Mouse (Mus musculus) midbrain, embryonic 16.5 days (tissue): ENCODE results near the gene Spty2d1. TPM values are rescaled to one million over a fixed set of nuclear protein-coding genes. Genes with fewer than 3 reads are reported as not detected.

Experiments used
- ATAC-seq: fragments of 200-750 bp; cut with Nextera tagmentation; 2 replicates; pipeline ENCODE4 v1.8.0; 2017; ENCODE audit warnings: moderate TSS enrichment
- H3K27ac ChIP-seq: fragments of 300-500 bp; sonication (generic); 2 replicates; pipeline ENCODE4 v1.5.1; 2014; ENCODE audit warnings: mild to moderate bottlenecking, low read length, mixed read lengths
- H3K27me3 ChIP-seq: fragments of 300-500 bp; sonication (generic); 2 replicates; pipeline ENCODE4 v1.6.1; 2014; ENCODE audit warnings: low read depth, low read length, mixed read lengths; ENCODE audit not compliant: control insufficient read depth, insufficient read depth
- H3K36me3 ChIP-seq: fragments of 300-500 bp; sonication (generic); 2 replicates; pipeline ENCODE4 v1.6.1; 2014; ENCODE audit warnings: mild to moderate bottlenecking, low read length, moderate library complexity, mixed read lengths; ENCODE audit not compliant: control insufficient read depth, insufficient read depth
- H3K4me1 ChIP-seq: fragments of 300-500 bp; sonication (generic); 2 replicates; pipeline ENCODE4 v1.6.1; 2014; ENCODE audit warnings: mild to moderate bottlenecking, low read length, mixed read lengths; ENCODE audit not compliant: control insufficient read depth, insufficient read depth
- H3K4me2 ChIP-seq: fragments of 300-500 bp; sonication (generic); 2 replicates; pipeline ENCODE4 v1.6.1; 2014; ENCODE audit warnings: mild to moderate bottlenecking, low read length, mixed read lengths
- H3K4me3 ChIP-seq: fragments of 300-500 bp; sonication (generic); 2 replicates; pipeline ENCODE4 v1.5.1; 2014; ENCODE audit warnings: low read depth, mild to moderate bottlenecking, low read length, moderate library complexity, mixed read lengths
- H3K9ac ChIP-seq: fragments of 300-500 bp; sonication (generic); 2 replicates; pipeline ENCODE4 v1.6.1; 2014; ENCODE audit warnings: low read depth, low read length, mixed read lengths
- H3K9me3 ChIP-seq: fragments of 300-500 bp; sonication (generic); replicated peaks from 2 replicates; pipeline ENCODE4 v1.6.1; 2014; ENCODE audit warnings: mild to moderate bottlenecking, low read length, mixed read lengths; ENCODE audit not compliant: control insufficient read depth, poor library complexity, severe bottlenecking
- WGBS: fragments of 180-500 bp; shearing (Covaris S2); extraction: QIAGEN DNeasy Blood & Tissue Kit; methylation state at CpG from one replicate; pipeline ENCODE4 v1.1.7; 2014; 5-methylcytosine and 5-hydroxymethylcytosine counted together
- polyA plus RNA-seq: library from polyadenylated mRNA; unstranded; fragments of >200 nt; fragmentation: Nextera tagmentation; extraction: Ambion mirVana; gene quantifications from 2 replicates; pipeline ENCODE4 v1.2.1, GENCODE M21; 2015

Spty2d1 gene
- polyA plus RNA-seq, 1 experiment from 2014 or later: 7.4 TPM

GRCm38 (mm10) chr7:47015390-47016065, 7.3 kb upstream of the Spty2d1 start:
- peak overlapping the region; percentile 57; the same call in 1 of the 2 replicates for H3K9ac ChIP-seq
- H3K27ac ChIP-seq: no peak overlapping the region
- peak overlapping the region; percentile 64 for H3K4me2 ChIP-seq
- no peaks in the 10 kb centered on the region for H3K27me3 ChIP-seq
- ATAC-seq: peak; percentile 93
- H3K9me3 ChIP-seq: no peaks in the 10 kb centered on the region
- H3K36me3 ChIP-seq: no peaks in the 10 kb centered on the region
- H3K4me1 ChIP-seq: peaks cover 3% of the 10 kb centered on the region; the same call in 1 of the 2 replicates
- 10% methylated on average over 6 of the region's 6 CpGs for WGBS
- peak overlapping the region; percentile 32 for H3K4me3 ChIP-seq

GRCm38 (mm10) chr7:47014564-47015389, 6.6 kb upstream of the Spty2d1 start:
- Histone ChIP-seq H3K4me3 (no peak overlapping the region), H3K9ac (no peak overlapping the region), H3K4me2 (no peak overlapping the region), H3K4me1 (peaks cover 9% of the 10 kb centered on the region), H3K27ac (no peak overlapping the region), H3K36me3 (no peaks in the 10 kb centered on the region), H3K27me3 (no peaks in the 10 kb centered on the region), H3K9me3 (no peaks in the 10 kb centered on the region)
- no peak for ATAC-seq
- WGBS: 52% methylated on average over 10 of the region's 11 CpGs

GRCm38 (mm10) chr7:47013131-47013767, 5.0 kb upstream of the Spty2d1 start:
- Histone ChIP-seq H3K27me3 (no peaks in the 10 kb centered on the region), H3K36me3 (no peaks in the 10 kb centered on the region), H3K9ac (no peak overlapping the region), H3K4me2 (no peak overlapping the region), H3K9me3 (no peaks in the 10 kb centered on the region), H3K27ac (no peak overlapping the region), H3K4me3 (no peak overlapping the region), H3K4me1 (peaks cover 18% of the 10 kb centered on the region)
- ATAC-seq: no peak
- 57% methylated on average over 9 of the region's 9 CpGs for WGBS

DNA sequence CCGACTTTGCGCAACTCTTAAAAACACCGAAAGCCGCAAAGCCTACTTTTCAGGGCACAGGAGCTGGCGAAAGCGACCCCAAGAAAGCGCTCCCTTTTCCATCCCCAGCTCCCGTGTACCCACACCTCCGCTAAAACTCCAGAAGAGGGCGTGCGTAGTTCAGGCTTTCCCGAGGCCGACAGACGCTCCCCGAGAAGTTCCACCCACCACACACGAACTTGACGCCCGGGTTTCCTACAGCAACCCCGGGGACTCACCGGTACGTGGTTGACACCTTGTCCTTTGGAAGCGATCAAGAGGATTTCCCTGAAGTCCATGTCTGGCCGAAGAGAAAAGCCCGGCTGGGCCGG, 418 bp downstream of the Spty2d1 start:
- 0% methylated on average over 25 of the region's 25 CpGs for WGBS
- Histone ChIP-seq H3K9ac (peak overlapping the region; percentile 75), H3K4me1 (peaks cover 34% of the 10 kb centered on the region), H3K36me3 (no peaks in the 10 kb centered on the region), H3K27ac (peak overlapping the region; percentile 68), H3K4me2 (peak overlapping the region; percentile 61), H3K27me3 (no peaks in the 10 kb centered on the region), H3K4me3 (peak overlapping the region; percentile 75), H3K9me3 (no peaks in the 10 kb centered on the region)
- ATAC-seq: peak; percentile 74

- H3K4me1 ChIP-seq: peaks cover 39% of the 10 kb centered on the region
- no peaks in the 10 kb centered on the region for H3K27me3 ChIP-seq
- peak overlapping the region; percentile 61 for H3K4me2 ChIP-seq
- 22% methylated on average over 21 of the region's 21 CpGs for WGBS
- H3K27ac ChIP-seq: peak overlapping the region; percentile 68
- no peaks in the 10 kb centered on the region for H3K36me3 ChIP-seq
- ATAC-seq: no peak
- H3K4me3 ChIP-seq: peak overlapping the region; percentile 75
- H3K9me3 ChIP-seq: no peaks in the 10 kb centered on the region
- H3K9ac ChIP-seq: peak overlapping the region; percentile 75
These were observed 966 bp downstream of the Spty2d1 start for GRCm38 (mm10) chr7:47007109-47007780.

- ATAC-seq: no peak
- H3K4me3 ChIP-seq: no peak overlapping the region
- H3K4me1 ChIP-seq: peaks cover 32% of the 10 kb centered on the region
- 23% methylated on average over 3 of the region's 3 CpGs for WGBS
- no peak overlapping the region for H3K4me2 ChIP-seq
- no peaks in the 10 kb centered on the region for H3K27me3 ChIP-seq
- no peaks in the 10 kb centered on the region for H3K9me3 ChIP-seq
- H3K36me3 ChIP-seq: no peaks in the 10 kb centered on the region
- no peak overlapping the region for H3K9ac ChIP-seq
- no peak overlapping the region for H3K27ac ChIP-seq
These were observed 4.6 kb downstream of the Spty2d1 start for GRCm38 (mm10) chr7:47003411-47004115.

GRCm38 (mm10) chr7:47001900-47002275, 6.3 kb downstream of the Spty2d1 start:
- peaks cover 9% of the 10 kb centered on the region for H3K36me3 ChIP-seq
- WGBS: 60% methylated on average over 4 of the region's 4 CpGs
- no peak overlapping the region for H3K9ac ChIP-seq
- peaks cover 26% of the 10 kb centered on the region for H3K4me1 ChIP-seq
- no peaks in the 10 kb centered on the region for H3K27me3 ChIP-seq
- H3K27ac ChIP-seq: no peak overlapping the region
- H3K4me2 ChIP-seq: no peak overlapping the region
- no peaks in the 10 kb centered on the region for H3K9me3 ChIP-seq
- H3K4me3 ChIP-seq: no peak overlapping the region
- ATAC-seq: no peak

GRCm38 (mm10) chr7:47001125-47001899, 6.9 kb downstream of the Spty2d1 start:
- H3K27ac ChIP-seq: no peak overlapping the region
- ATAC-seq: no peak
- no peak overlapping the region for H3K4me3 ChIP-seq
- H3K9ac ChIP-seq: no peak overlapping the region
- WGBS: 87% methylated on average over 5 of the region's 5 CpGs
- H3K36me3 ChIP-seq: peaks cover 9% of the 10 kb centered on the region
- no peaks in the 10 kb centered on the region for H3K27me3 ChIP-seq
- no peaks in the 10 kb centered on the region for H3K9me3 ChIP-seq
- H3K4me2 ChIP-seq: no peak overlapping the region
- H3K4me1 ChIP-seq: peaks cover 21% of the 10 kb centered on the region
